In the genomic region with DNA sequence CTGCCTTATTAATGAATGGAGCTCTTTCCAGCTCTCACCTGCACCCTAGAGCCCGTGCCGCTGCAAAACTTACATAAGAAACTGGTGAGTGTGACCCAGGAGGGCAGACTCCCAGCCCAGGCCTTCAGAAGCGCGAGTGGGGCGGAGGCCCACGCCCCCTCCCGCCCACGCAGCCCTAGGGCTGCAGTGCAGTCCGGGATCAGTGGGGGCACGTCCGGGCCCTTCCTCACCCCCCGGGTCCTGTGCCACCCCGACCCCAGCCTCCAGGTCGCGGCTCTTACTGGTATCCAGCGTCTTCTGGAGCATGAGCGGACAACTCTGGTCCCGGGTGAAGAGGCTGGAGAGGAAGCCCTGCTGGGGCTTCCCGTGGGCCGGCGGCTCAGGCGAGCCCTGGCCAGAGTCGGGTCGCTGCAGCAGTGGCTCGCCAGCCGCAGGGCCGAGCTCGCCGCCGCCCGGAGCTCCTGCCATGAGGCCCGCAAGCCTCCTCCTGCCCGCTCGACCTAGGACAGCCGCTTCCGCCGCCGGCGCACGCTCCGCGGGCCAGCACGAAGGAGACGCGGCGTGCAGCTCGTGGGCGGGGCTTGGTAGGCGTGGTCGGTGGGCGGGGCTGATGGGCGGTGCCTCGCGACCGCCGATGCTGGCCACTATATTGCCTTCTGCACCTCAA, we compare ENCODE assay signal across 8 mouse cellular contexts. TPM values are rescaled to one million over a fixed set of nuclear protein-coding genes. Genes with fewer than 3 reads are reported as not detected.
DNase-seq lines count a peak whose midpoint lies in the region; ATAC-seq and TF ChIP-seq lines count a peak whose summit lies in the region.

A gene (minus strand): TSS at position 535 of the 667 bp plus-strand sequence.

- peak within 1 kb of the TSS; percentile 83 for H3K27ac ChIP-seq in gastrocnemius, adult 2 months
- H3K27ac ChIP-seq in hindbrain, postnatal 0 days: peak within 1 kb of the TSS; percentile 62

- H3K36me3 ChIP-seq in hindbrain, postnatal 0 days (ENCODE audit: insufficient read depth, low read length): peaks cover 8% of the 10 kb centered on the region; the same call in 1 of the 2 replicates

- DNase-seq in ZHBTc4 (ENCODE audit: low read depth, low spot score): peak; percentile 95
- peak; percentile 95 for DNase-seq in gastrocnemius, adult 2 months
- peak; percentile 88 for DNase-seq in hindbrain, postnatal 0 days (ENCODE audit: low spot score)
- DNase-seq in left cerebral cortex, adult 18-20 months (ENCODE audit: low spot score in 2 of 2): peak; percentile 91 to 92
- peak; percentile 93 to 96 for DNase-seq in lung, postnatal 4 days
- peak; percentile 88 for DNase-seq in retina, postnatal 1 day
- DNase-seq in thymus, postnatal 4 days: peak; percentile 96

- H3K9me3 ChIP-seq in hindbrain, postnatal 0 days (ENCODE audit: low read length): no peaks in the 10 kb centered on the region

- H3K9ac ChIP-seq in hindbrain, postnatal 0 days (replicated peaks; ENCODE audit: low read length): peak within 1 kb of the TSS; percentile 70

- H3K4me2 ChIP-seq in hindbrain, postnatal 0 days (ENCODE audit: low read depth, low read length): peak within 1 kb of the TSS; percentile 97

- peak within 1 kb of the TSS; percentile 87 for H3K4me3 ChIP-seq in gastrocnemius, adult 2 months
- H3K4me3 ChIP-seq in hindbrain, postnatal 0 days (ENCODE audit: low read length): peak within 1 kb of the TSS; percentile 80

- no peak for TF ChIP-seq CTCF in gastrocnemius, adult 2 months (IDR thresholded peaks at IDR 0.05)
- no peak for TF ChIP-seq CTCF in hindbrain, postnatal 0 days (IDR thresholded peaks at IDR 0.05; ENCODE audit: low read depth)

- under 1% methylated on average over 54 of the region's 56 CpGs for WGBS in hindbrain, postnatal 0 days

- ATAC-seq in common myeloid progenitor, adult 5-6 weeks (replicated peaks; ENCODE audit: low read depth, poor library complexity, severe bottlenecking): peak; percentile 73
- peak; percentile 83 for ATAC-seq in hindbrain, postnatal 0 days

- no peaks in the 10 kb centered on the region for H3K4me1 ChIP-seq in hindbrain, postnatal 0 days (ENCODE audit: insufficient read depth, low read length)

- H3K27me3 ChIP-seq in hindbrain, postnatal 0 days (ENCODE audit: insufficient read depth, low read length): no peaks in the 10 kb centered on the region

- intact Hi-C loops in gastrocnemius, adult 2 months (cut with DNase I): no loop called here

RNA-seq across cellular contexts. Expression of the gene that starts here (rescaled TPM):
- 8.4 and 11.3 TPM in 2 replicates for total RNA-seq in common myeloid progenitor, adult 5-6 weeks (2017)
- total RNA-seq in gastrocnemius, adult 2 months (2021): 1 to 10 TPM; 1.6 to 2.2 TPM
- 12.5 and 14.3 TPM in 2 replicates for total RNA-seq in hindbrain, postnatal 0 days (2014; rRNA removed)
- 19.1 and 20.2 TPM in 2 replicates for polyA plus RNA-seq in hindbrain, postnatal 0 days (2015; fragmentation: Nextera tagmentation; extraction: Ambion mirVana)
- total RNA-seq in left cerebral cortex, adult 18-20 months (2021): 10 to 100 TPM in 1 of 2 experiments, 1 to 10 TPM in 1; 8.9 to 11.6 TPM

Comparison
In these comparisons a context has a peak if more than half of its experiments do, and no peak if none do; other contexts are left out.
1. Peak in every context shown above with its lines: DNase-seq, ATAC-seq, H3K4me3 ChIP-seq and H3K27ac ChIP-seq.